Mouse (Mus musculus): ENCODE results near the gene Adgrd1. TPM values are rescaled to one million over a fixed set of nuclear protein-coding genes. Genes with fewer than 3 reads are reported as not detected.
A peak's percentile ranks its signal among the peaks of the same experiment; 100 is the strongest.

Gene Adgrd1
- polyA plus RNA-seq, 1 experiment from 2014 or later = 2.4 TPM

DNA sequence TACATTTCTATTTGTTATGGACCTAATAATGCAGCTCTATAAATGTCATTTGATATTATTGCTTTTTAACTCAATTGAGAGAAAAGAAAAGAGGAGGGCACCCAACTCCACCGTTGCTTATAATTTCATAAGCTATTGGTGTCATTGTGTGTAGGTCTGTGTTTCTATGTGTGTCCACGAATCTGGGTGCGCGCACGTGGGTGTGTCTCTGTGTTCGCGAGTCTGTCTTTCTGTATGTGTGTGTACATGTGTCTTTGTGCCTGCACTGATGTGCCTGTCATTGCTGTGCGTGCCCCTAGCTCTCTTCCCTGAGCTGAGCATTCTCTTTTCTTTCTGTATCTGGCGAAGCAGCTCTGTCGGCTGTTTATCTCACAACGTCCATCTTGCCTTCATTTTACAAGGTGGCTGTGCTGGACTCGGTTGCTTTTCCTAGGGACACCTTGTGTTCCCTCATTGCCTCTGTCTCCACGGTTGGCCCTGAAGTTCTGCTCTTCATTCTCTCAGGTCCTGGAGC lies 84.2 kb downstream of the Adgrd1 start:
- ATAC-seq (replicated peaks; ENCODE audit: insufficient number of reproducible peaks, insufficient read depth, low FRiP score, low read depth) = no peak
- 63% methylated on average over 13 of the region's 13 CpGs for WGBS
- H3K27ac ChIP-seq = no peak overlapping the region
- no peak overlapping the region for H3K4me3 ChIP-seq
- H3K27me3 ChIP-seq = peaks cover 12% of the 10 kb centered on the region; the same call in 1 of the 2 replicates
- no peak overlapping the region for H3K9ac ChIP-seq
- H3K9me3 ChIP-seq (replicated peaks) = no peaks in the 10 kb centered on the region
- H3K4me1 ChIP-seq (replicated peaks) = 0 out of 2 replicates have a peak, but pooled peaks cover 3% of the 10 kb centered on the region
- no peak overlapping the region for H3K4me2 ChIP-seq
- H3K36me3 ChIP-seq = no peaks in the 10 kb centered on the region

DNA sequence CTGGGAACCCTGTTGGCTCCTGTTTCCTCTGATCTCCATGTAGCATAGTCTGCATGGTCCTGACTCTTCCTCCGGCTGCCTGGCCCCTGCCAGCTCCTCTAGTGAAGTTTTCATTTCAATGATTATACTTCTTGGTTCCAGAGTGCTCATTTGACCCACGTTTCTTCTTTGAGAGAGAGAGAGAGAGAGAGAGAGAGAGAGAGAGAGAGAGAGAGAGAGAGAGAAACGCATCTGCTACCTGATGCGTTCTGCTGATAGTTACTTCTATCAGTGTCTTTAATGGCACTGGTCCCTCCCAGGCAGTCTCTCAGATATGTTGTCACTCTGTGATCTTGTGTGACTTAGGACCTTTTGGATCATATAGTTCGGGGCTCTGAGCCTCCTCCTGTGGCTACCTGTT lies 84.9 kb downstream of the Adgrd1 start:
- H3K27ac ChIP-seq = no peak overlapping the region
- H3K4me3 ChIP-seq = no peak overlapping the region
- peaks cover 12% of the 10 kb centered on the region; the same call in 1 of the 2 replicates for H3K27me3 ChIP-seq
- H3K36me3 ChIP-seq = no peaks in the 10 kb centered on the region
- no peak overlapping the region for H3K9ac ChIP-seq
- ATAC-seq (replicated peaks; ENCODE audit: insufficient number of reproducible peaks, insufficient read depth, low FRiP score, low read depth) = no peak
- WGBS = 50% methylated on average over 5 of the region's 5 CpGs
- H3K4me2 ChIP-seq = no peak overlapping the region
- H3K9me3 ChIP-seq (replicated peaks) = no peaks in the 10 kb centered on the region
- H3K4me1 ChIP-seq (replicated peaks) = 0 out of 2 replicates have a peak, but pooled peaks cover 3% of the 10 kb centered on the region

DNA sequence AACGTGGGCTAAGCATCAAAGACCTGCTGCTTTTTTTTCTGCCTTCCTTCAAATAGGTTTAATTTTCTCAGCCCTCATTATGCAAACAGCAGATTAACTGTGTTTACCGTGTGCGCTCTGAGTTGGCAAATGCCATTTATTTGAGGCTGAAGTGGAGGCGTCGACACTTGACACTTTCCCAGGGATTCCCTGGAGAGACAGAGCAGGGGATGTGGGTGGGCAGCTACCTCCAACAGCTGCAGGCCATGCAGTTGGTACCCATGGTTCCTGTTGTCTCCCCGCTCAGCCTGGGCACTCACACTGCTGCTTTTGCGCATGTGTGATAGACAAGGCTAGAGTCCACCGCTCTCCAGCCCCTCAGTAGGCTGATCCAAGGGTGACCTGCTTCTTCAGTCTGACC lies 86.0 kb downstream of the Adgrd1 start:
- H3K27me3 ChIP-seq = 0 out of 2 replicates have a peak, but pooled peaks cover 8% of the 10 kb centered on the region
- H3K27ac ChIP-seq = no peak overlapping the region
- ATAC-seq (replicated peaks; ENCODE audit: insufficient number of reproducible peaks, insufficient read depth, low FRiP score, low read depth) = no peak
- H3K36me3 ChIP-seq = no peaks in the 10 kb centered on the region
- WGBS = 47% methylated on average over 8 of the region's 8 CpGs
- H3K9ac ChIP-seq = no peak overlapping the region
- H3K4me1 ChIP-seq (replicated peaks) = 0 out of 2 replicates have a peak, but pooled peaks cover 3% of the 10 kb centered on the region
- H3K4me2 ChIP-seq = no peak overlapping the region
- H3K4me3 ChIP-seq = no peak overlapping the region
- H3K9me3 ChIP-seq (replicated peaks) = no peaks in the 10 kb centered on the region

DNA sequence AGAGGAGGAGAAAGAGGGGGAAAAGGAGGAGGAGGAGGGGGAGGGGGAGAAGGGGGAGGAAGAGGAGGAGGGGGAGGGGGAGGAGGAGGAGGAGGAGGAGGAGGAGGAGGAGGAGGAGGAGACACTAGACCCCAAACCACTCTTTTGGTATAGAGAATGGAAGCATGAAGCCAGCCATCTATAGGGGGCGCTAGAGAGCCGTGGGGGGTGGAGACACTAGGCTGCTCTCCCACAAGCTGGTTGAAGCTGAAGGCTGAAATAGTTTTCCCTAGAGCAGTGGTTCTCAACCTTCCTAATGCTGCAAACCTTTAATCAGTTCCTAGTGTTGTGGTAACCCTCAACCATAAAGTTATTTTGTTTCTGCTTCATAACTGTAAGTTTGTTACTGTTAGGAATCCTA lies 89.7 kb downstream of the Adgrd1 start:
- no peak overlapping the region for H3K27ac ChIP-seq
- no peaks in the 10 kb centered on the region for H3K27me3 ChIP-seq
- WGBS = 13% methylated on average over 2 of the region's 2 CpGs
- H3K9ac ChIP-seq = no peak overlapping the region
- no peak overlapping the region for H3K4me2 ChIP-seq
- no peaks in the 10 kb centered on the region for H3K4me1 ChIP-seq (replicated peaks)
- ATAC-seq (replicated peaks; ENCODE audit: insufficient number of reproducible peaks, insufficient read depth, low FRiP score, low read depth) = no peak
- no peak overlapping the region for H3K4me3 ChIP-seq
- no peaks in the 10 kb centered on the region for H3K9me3 ChIP-seq (replicated peaks)
- no peaks in the 10 kb centered on the region for H3K36me3 ChIP-seq

DNA sequence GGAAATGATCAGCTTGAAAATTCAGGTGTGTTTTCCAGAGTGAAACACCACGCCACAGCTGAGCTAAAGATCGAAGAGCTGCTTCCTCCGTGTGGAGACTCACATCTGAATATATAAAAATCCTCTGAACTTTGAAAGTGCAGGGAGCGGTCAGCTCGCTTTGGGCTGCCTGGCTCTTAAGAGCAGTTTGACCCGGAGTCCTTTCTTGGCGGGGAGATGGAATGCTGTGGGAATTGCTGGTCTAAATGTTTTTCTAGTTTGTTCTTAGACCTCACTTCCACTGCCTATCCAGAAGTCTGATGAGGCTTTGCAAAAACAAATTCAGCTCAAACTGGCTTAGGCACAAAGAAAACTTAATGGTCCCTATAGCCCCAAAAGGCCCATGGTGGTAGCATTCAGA lies 90.4 kb downstream of the Adgrd1 start:
- Histone ChIP-seq H3K9ac (no peak overlapping the region), H3K4me3 (no peak overlapping the region), H3K27ac (no peak overlapping the region), H3K36me3 (no peaks in the 10 kb centered on the region), H3K27me3 (no peaks in the 10 kb centered on the region), H3K4me2 (no peak overlapping the region), H3K4me1 (replicated peaks) (no peaks in the 10 kb centered on the region), H3K9me3 (replicated peaks) (no peaks in the 10 kb centered on the region)
- no peak for ATAC-seq (replicated peaks; ENCODE audit: insufficient number of reproducible peaks, insufficient read depth, low FRiP score, low read depth)
- WGBS = 76% methylated on average over 7 of the region's 7 CpGs

DNA sequence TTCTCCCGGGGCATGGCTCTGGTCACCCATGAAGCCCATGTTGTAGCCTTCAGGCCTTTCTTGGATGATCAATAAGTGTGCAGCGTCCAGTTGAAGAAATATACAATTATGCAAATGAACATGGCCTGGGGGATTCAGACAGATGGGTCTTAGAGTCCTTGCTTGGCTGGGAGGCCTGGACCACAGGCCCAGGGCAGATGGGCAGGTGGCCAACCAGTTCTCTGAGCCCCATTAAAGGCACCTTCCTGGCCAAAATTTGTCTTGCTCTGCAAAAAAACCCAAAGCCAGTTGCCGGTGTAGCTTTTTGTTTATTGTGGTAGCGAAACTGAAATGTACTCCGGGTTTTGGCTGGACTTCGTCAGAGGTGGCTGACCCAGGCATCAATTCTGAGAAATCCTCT lies 92.5 kb downstream of the Adgrd1 start:
- Histone ChIP-seq H3K36me3 (no peaks in the 10 kb centered on the region), H3K27me3 (no peaks in the 10 kb centered on the region), H3K9ac (no peak overlapping the region), H3K27ac (no peak overlapping the region), H3K9me3 (replicated peaks) (no peaks in the 10 kb centered on the region), H3K4me3 (no peak overlapping the region), H3K4me2 (no peak overlapping the region), H3K4me1 (replicated peaks) (no peaks in the 10 kb centered on the region)
- no peak for ATAC-seq (replicated peaks; ENCODE audit: insufficient number of reproducible peaks, insufficient read depth, low FRiP score, low read depth)
- WGBS = 76% methylated on average over 6 of the region's 6 CpGs

- no peak for ATAC-seq (replicated peaks; ENCODE audit: insufficient number of reproducible peaks, insufficient read depth, low FRiP score, low read depth)
- Histone ChIP-seq H3K27me3 (no peaks in the 10 kb centered on the region), H3K27ac (no peak overlapping the region), H3K9ac (no peak overlapping the region), H3K36me3 (no peaks in the 10 kb centered on the region), H3K4me2 (no peak overlapping the region), H3K4me3 (no peak overlapping the region), H3K9me3 (replicated peaks) (no peaks in the 10 kb centered on the region), H3K4me1 (replicated peaks) (no peaks in the 10 kb centered on the region)
- 66% methylated on average over 7 of the region's 7 CpGs for WGBS
Measured at GRCm38 (mm10) chr5:129190077-129190476, 93.5 kb downstream of the Adgrd1 start.

DNA sequence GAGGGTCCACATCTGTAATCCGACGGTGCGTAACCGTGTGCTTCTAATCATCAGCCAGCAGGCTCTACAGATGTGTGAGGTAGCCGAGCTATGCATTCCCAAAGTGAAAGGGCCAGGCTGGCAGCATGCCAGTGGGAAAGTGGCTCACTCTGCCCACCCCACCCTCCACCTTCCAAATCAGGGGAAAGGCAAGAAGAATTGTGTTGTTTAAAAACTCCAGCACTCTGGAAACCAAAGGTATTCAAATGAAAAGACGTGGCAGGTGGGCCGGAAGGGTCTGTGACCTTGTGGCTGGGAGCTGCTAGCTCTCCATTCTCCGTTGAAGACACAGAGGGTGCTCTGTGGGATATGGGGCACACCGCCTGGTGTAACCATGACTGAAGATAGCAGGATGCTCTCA lies 100.0 kb downstream of the Adgrd1 start:
- no peaks in the 10 kb centered on the region for H3K9me3 ChIP-seq (replicated peaks)
- H3K27ac ChIP-seq = no peak overlapping the region
- 48% methylated on average over 9 of the region's 9 CpGs for WGBS
- H3K9ac ChIP-seq = no peak overlapping the region
- H3K4me2 ChIP-seq = no peak overlapping the region
- ATAC-seq (replicated peaks; ENCODE audit: insufficient number of reproducible peaks, insufficient read depth, low FRiP score, low read depth) = 0 out of 2 replicates have a peak, but pooled peaks have one; percentile 7
- H3K4me3 ChIP-seq = no peak overlapping the region
- no peaks in the 10 kb centered on the region for H3K36me3 ChIP-seq
- H3K27me3 ChIP-seq = no peaks in the 10 kb centered on the region
- H3K4me1 ChIP-seq (replicated peaks) = peaks cover 19% of the 10 kb centered on the region

- peaks cover 19% of the 10 kb centered on the region for H3K4me1 ChIP-seq (replicated peaks)
- H3K9me3 ChIP-seq (replicated peaks) = no peaks in the 10 kb centered on the region
- H3K9ac ChIP-seq = no peak overlapping the region
- ATAC-seq (replicated peaks; ENCODE audit: insufficient number of reproducible peaks, insufficient read depth, low FRiP score, low read depth) = no peak
- no peaks in the 10 kb centered on the region for H3K27me3 ChIP-seq
- no peaks in the 10 kb centered on the region for H3K36me3 ChIP-seq
- H3K27ac ChIP-seq = no peak overlapping the region
- 73% methylated on average over 9 of the region's 9 CpGs for WGBS
- H3K4me2 ChIP-seq = no peak overlapping the region
- H3K4me3 ChIP-seq = no peak overlapping the region
Measured at GRCm38 (mm10) chr5:129196971-129197519, 100.5 kb downstream of the Adgrd1 start.

DNA sequence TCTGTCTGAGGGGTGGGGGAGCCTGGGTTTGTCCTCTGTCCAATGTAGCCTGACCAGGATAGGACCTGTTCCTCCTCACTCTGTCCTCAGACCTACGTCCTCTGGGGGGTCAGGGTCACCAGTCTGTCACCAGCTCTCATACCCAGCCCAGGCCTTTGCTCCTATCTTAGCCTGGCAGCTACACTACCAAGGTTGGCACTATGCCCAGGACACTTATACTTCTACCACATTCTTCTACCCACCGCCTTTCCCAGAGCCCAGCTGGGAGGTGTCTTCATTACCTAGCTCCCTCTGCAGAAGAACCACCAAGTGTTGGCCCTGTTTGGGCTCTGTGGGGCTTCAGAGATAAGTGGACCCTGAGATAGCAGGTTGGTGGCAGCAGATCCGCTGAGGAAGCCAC lies 103.6 kb downstream of the Adgrd1 start:
- peak; percentile 87 for ATAC-seq (replicated peaks; ENCODE audit: insufficient number of reproducible peaks, insufficient read depth, low FRiP score, low read depth)
- Histone ChIP-seq H3K4me1 (replicated peaks) (peaks cover 19% of the 10 kb centered on the region), H3K9me3 (replicated peaks) (no peaks in the 10 kb centered on the region), H3K27ac (peak overlapping the region; percentile 58), H3K4me2 (no peak overlapping the region), H3K9ac (no peak overlapping the region), H3K4me3 (no peak overlapping the region), H3K27me3 (no peaks in the 10 kb centered on the region), H3K36me3 (no peaks in the 10 kb centered on the region)
- WGBS = 35% methylated on average over 3 of the region's 3 CpGs

GRCm38 (mm10) chr5:129208279-129208678 lies 111.7 kb downstream of the Adgrd1 start:
- Histone ChIP-seq H3K4me1 (replicated peaks) (no peaks in the 10 kb centered on the region), H3K9ac (no peak overlapping the region), H3K27me3 (no peaks in the 10 kb centered on the region), H3K27ac (no peak overlapping the region), H3K4me3 (no peak overlapping the region), H3K9me3 (replicated peaks) (no peaks in the 10 kb centered on the region), H3K36me3 (no peaks in the 10 kb centered on the region), H3K4me2 (no peak overlapping the region)
- no peak for ATAC-seq (replicated peaks; ENCODE audit: insufficient number of reproducible peaks, insufficient read depth, low FRiP score, low read depth)

- Histone ChIP-seq H3K9ac (no peak overlapping the region), H3K4me2 (no peak overlapping the region), H3K9me3 (replicated peaks) (no peaks in the 10 kb centered on the region), H3K4me3 (no peak overlapping the region), H3K27me3 (no peaks in the 10 kb centered on the region), H3K4me1 (replicated peaks) (no peaks in the 10 kb centered on the region), H3K36me3 (no peaks in the 10 kb centered on the region), H3K27ac (no peak overlapping the region)
- ATAC-seq (replicated peaks; ENCODE audit: insufficient number of reproducible peaks, insufficient read depth, low FRiP score, low read depth) = no peak
- WGBS = 59% methylated on average over 4 of the region's 4 CpGs
Measured at GRCm38 (mm10) chr5:129208845-129209244, 112.3 kb downstream of the Adgrd1 start.

Measured in heart, embryonic 15.5 days (tissue).